Mouse (Mus musculus) intestine, postnatal 0 days (tissue): ENCODE results near the gene Gatad2a. TPM values are rescaled to one million over a fixed set of nuclear protein-coding genes. Genes with fewer than 3 reads are reported as not detected.
"Not testable (repeated sequence)": the region's sequence is repeated elsewhere in the genome, so short reads cannot be mapped to it uniquely, and the experiment has no call there.

Source experiments
- ATAC-seq: fragments of 200-750 bp; cut with Nextera tagmentation; 2 replicates; pipeline ENCODE4 v1.8.0; 2017; ENCODE audit warnings: mild to moderate bottlenecking, moderate TSS enrichment, moderate library complexity
- H3K27ac ChIP-seq: fragments of 300-500 bp; sonication (generic); 2 replicates; pipeline ENCODE4 v1.5.1; 2014; ENCODE audit warnings: mild to moderate bottlenecking, low read depth, low read length, moderate library complexity
- H3K27me3 ChIP-seq: fragments of 300-500 bp; sonication (generic); replicated peaks from 2 replicates; pipeline ENCODE4 v1.6.1; 2014; ENCODE audit warnings: low read length, mixed read lengths; ENCODE audit not compliant: control insufficient read depth, insufficient read depth
- H3K36me3 ChIP-seq: fragments of 300-500 bp; sonication (generic); 2 replicates; pipeline ENCODE4 v1.6.1; 2014; ENCODE audit warnings: mild to moderate bottlenecking, moderate library complexity; ENCODE audit not compliant: control insufficient read depth, insufficient read depth
- H3K4me1 ChIP-seq: fragments of 300-500 bp; sonication (generic); replicated peaks from 2 replicates; pipeline ENCODE4 v1.6.1; 2014; ENCODE audit warnings: antibody characterized with exemption, low read length, mixed read lengths; ENCODE audit not compliant: control insufficient read depth, insufficient read depth
- H3K4me2 ChIP-seq: fragments of 300-500 bp; sonication (generic); replicated peaks from 2 replicates; pipeline ENCODE4 v1.6.1; 2014; ENCODE audit warnings: low read depth, mild to moderate bottlenecking, moderate library complexity
- H3K4me3 ChIP-seq: fragments of 300-500 bp; sonication (generic); 2 replicates; pipeline ENCODE4 v1.5.1; 2014; ENCODE audit warnings: low read depth, low read length
- H3K9ac ChIP-seq: fragments of 300-500 bp; sonication (generic); 2 replicates; pipeline ENCODE4 v1.6.1; 2014; ENCODE audit warnings: mild to moderate bottlenecking, low read depth, low read length
- H3K9me3 ChIP-seq: fragments of 300-500 bp; sonication (generic); 2 replicates; pipeline ENCODE4 v1.6.1; 2016; ENCODE audit warnings: mixed run types; ENCODE audit not compliant: control insufficient read depth
- CTCF ChIP-seq: sonication (generic); IDR thresholded peaks from 2 replicates; pipeline ENCODE4 v1.5.1; 2016; ENCODE audit warnings: low read depth, mild to moderate bottlenecking, control low read depth, antibody characterized with exemption, moderate library complexity
- WGBS: fragments of 180-500 bp; shearing (Covaris S2); extraction: QIAGEN DNeasy Blood & Tissue Kit; methylation state at CpG from one replicate; pipeline ENCODE4 v1.1.7; 2014; 5-methylcytosine and 5-hydroxymethylcytosine counted together
- polyA plus RNA-seq: library from polyadenylated mRNA; unstranded; fragments of >200 nt; fragmentation: Nextera tagmentation; extraction: Ambion mirVana; gene quantifications from 2 replicates; pipeline ENCODE4 v1.2.1, GENCODE M21; 2015

The Gatad2a gene
- polyA plus RNA-seq, 1 experiment from 2014 or later: 42.6 TPM

DNA sequence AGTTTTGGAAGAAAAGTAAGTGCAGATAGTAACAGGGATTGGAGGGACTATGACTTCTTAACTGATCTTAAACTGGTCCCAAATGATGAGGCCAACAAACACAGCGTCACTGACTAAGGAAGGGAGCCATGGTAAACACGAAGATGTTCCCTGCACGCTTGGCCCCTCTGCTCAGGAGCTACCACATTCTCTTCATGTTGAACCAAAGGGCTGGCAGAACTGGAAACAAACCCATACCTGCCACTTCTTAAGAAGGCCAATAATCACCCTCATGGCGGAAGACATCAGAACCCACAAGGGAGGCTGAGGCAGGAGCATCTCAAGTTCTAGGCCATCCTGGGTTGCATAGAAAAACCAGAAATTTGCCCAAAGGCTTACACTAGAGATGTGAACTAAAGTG is 3.1 kb upstream of the Gatad2a start:
- ATAC-seq: no peak
- Histone ChIP-seq H3K27ac (no peak overlapping the region), H3K4me3 (no peak overlapping the region), H3K4me2 (no peak overlapping the region), H3K4me1 (no peaks in the 10 kb centered on the region), H3K36me3 (no peaks in the 10 kb centered on the region), H3K9me3 (no peaks in the 10 kb centered on the region), H3K9ac (no peak overlapping the region), H3K27me3 (no peaks in the 10 kb centered on the region)
- 95% methylated on average over 4 of the region's 4 CpGs for WGBS
- no peak for TF ChIP-seq CTCF

DNA sequence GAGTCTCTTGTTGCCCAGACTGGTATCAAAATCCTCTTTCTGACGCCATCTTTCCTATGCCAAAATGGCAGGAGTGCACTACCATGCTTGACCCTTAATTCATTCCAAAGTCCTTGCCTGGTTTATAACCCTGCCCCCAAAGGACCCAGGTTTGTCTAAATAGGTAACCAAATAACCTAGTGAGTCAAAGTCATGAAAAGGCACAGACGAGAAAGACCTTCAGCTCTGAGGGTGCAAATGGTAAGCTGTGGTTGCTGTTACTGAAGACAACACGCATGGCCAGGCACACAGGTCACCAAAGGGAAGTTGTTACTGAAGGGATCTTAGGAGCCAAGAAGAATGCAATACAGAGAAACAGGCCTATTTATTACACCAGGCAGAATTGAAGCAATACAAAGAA is 2.5 kb upstream of the Gatad2a start:
- Histone ChIP-seq H3K9me3 (no peaks in the 10 kb centered on the region), H3K4me1 (no peaks in the 10 kb centered on the region), H3K36me3 (no peaks in the 10 kb centered on the region), H3K27me3 (no peaks in the 10 kb centered on the region), H3K27ac (no peak overlapping the region), H3K4me3 (no peak overlapping the region), H3K4me2 (no peak overlapping the region), H3K9ac (no peak overlapping the region)
- no peak for ATAC-seq
- WGBS: 84% methylated on average over 3 of the region's 3 CpGs
- no peak for TF ChIP-seq CTCF

DNA sequence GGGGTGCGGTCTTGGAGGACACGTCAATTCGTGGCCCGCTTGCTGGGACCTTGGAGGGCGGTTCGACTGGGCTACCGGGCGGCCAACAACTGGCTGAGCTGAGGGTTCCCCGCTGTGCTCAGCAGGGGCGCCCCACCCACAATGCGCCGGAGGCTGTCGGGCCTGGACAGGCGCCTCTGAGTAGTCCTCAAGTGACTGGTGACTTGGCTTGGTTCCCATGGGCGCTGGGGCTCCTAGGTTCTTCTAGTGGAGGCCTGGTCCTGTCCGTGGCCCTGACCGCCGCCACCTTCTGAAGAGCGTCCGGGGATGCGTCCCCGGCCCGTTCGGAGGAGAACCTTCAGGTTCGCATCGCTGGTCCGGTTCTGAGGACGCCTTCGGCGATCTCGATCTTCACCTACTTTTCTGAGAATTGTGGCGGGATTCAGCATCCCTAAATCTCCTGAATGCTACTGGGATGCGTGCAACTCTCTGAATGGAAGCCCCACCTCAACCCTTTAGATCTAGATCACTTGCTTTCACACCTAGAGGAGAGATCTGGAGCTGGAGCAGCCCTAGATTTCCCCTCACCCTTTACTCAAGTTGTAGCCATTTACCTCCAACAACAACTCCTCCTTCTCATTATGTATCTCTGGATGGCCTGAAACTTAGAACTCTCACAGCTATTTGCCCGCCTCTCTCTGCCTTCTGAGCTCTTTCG is 553 bp upstream of the Gatad2a start:
- H3K27ac ChIP-seq: peak overlapping the region; percentile 80
- 2% methylated on average over 35 of the region's 35 CpGs for WGBS
- 0 out of 2 replicates have a peak, but pooled peaks cover 2% of the 10 kb centered on the region for H3K4me1 ChIP-seq
- H3K27me3 ChIP-seq: no peaks in the 10 kb centered on the region
- ATAC-seq: no peak
- peak overlapping the region; percentile 69 for H3K4me2 ChIP-seq
- H3K36me3 ChIP-seq: no peaks in the 10 kb centered on the region
- peak overlapping the region; percentile 60 for H3K9ac ChIP-seq
- peak; percentile 51 for TF ChIP-seq CTCF
- peak overlapping the region; percentile 44 for H3K4me3 ChIP-seq
- no peaks in the 10 kb centered on the region for H3K9me3 ChIP-seq

DNA sequence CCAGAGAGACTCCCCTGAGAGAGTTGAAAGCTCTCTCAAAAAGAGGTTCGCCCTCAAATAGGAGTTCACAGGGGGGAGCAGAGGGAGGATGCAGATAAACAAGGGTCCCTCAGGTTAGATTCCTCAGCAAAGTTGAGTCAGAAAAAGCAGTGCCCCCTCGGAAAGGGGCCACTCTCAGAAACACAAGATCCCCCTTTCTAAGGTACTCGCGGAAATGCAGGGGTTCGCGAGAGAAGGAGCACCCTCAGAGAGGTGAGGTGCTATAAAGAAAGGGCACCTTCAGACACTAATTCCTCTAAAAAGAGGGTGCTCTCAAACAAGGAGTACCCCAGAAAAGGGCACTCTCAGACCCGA is 785 bp downstream of the Gatad2a start:
- no peak for TF ChIP-seq CTCF
- H3K4me2 ChIP-seq: peak overlapping the region; percentile 87
- peak overlapping the region; percentile 79 for H3K4me3 ChIP-seq
- H3K36me3 ChIP-seq: no peaks in the 10 kb centered on the region
- no peak for ATAC-seq
- peak overlapping the region; percentile 85 for H3K9ac ChIP-seq
- no peaks in the 10 kb centered on the region for H3K9me3 ChIP-seq
- H3K4me1 ChIP-seq: 0 out of 2 replicates have a peak, but pooled peaks cover 2% of the 10 kb centered on the region
- WGBS: under 1% methylated on average over 7 of the region's 7 CpGs
- H3K27me3 ChIP-seq: no peaks in the 10 kb centered on the region
- H3K27ac ChIP-seq: peak overlapping the region; percentile 95

DNA sequence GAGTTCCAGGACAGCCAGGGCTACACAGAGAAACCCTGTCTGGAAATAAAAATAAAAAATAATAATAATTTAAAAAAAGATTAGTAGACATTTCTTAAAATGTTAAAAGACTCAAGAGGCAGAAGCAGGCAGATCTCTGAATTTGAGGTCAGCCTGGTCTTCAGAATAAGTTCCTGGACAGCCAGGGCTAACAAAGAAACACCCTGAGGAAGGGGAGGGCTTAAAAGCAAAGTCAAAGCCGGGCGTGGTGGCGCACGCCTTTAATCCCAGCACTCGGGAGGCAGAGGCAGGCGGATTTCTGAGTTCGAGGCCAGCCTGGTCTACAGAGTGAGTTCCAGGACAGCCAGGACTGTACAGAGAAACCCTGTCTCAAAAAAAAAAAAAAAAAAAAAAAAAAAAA is 7.2 kb downstream of the Gatad2a start:
- H3K4me1 ChIP-seq: not testable (repeated sequence)
- 93% methylated on average over 7 of the region's 7 CpGs for WGBS

DNA sequence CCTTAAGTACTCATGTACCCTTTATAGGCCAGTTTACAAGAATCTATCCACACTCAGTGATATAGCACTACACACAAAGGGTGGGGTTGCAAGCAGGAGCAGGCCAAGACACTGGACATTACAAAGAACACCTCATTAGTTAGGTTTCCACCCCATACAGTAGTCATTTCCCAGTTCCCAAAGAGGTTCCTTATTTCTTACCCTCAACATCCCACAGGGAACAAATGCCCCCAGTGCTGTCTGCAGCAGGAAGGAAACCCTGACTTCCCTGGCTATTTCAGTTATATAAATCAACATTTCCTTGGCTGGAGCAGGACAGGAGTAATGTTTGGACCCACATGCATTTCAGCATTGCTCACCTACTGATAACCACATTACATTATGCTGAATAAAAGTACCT is 8.4 kb downstream of the Gatad2a start:
- Histone ChIP-seq H3K27me3 (no peaks in the 10 kb centered on the region), H3K4me2 (no peak overlapping the region), H3K27ac (no peak overlapping the region), H3K4me3 (no peak overlapping the region), H3K9me3 (no peaks in the 10 kb centered on the region), H3K36me3 (no peaks in the 10 kb centered on the region), H3K4me1 (no peaks in the 10 kb centered on the region), H3K9ac (no peak overlapping the region)
- no peak for ATAC-seq
- TF ChIP-seq CTCF: no peak

More for the DNA sequence above, 7.2 kb downstream of the Gatad2a start:
- H3K9ac ChIP-seq, H3K36me3 ChIP-seq, H3K4me3 ChIP-seq, ATAC-seq, H3K27me3 ChIP-seq, H3K9me3 ChIP-seq, H3K4me2 ChIP-seq, H3K27ac ChIP-seq: not testable (repeated sequence)
